Mouse (Mus musculus) hindbrain, embryonic 15.5 days (tissue): ENCODE results near the gene Pml. TPM values are rescaled to one million over a fixed set of nuclear protein-coding genes. Genes with fewer than 3 reads are reported as not detected.
A peak's percentile ranks its signal among the peaks of the same experiment; 100 is the strongest.

Source experiments
- ATAC-seq: fragments of 200-750 bp; cut with Nextera tagmentation; 2 replicates; pipeline ENCODE4 v1.8.0; 2017; ENCODE audit warnings: low read depth, moderate number of reproducible peaks, moderate TSS enrichment; ENCODE audit not compliant: low FRiP score
- H3K27ac ChIP-seq: fragments of 300-500 bp; sonication (generic); replicated peaks from 2 replicates; pipeline ENCODE4 v1.5.1; 2015; ENCODE audit warnings: mild to moderate bottlenecking, inconsistent platforms
- H3K27me3 ChIP-seq: fragments of 300-500 bp; sonication (generic); 2 replicates; pipeline ENCODE4 v1.6.1; 2015; ENCODE audit warnings: control low read depth, inconsistent platforms
- H3K36me3 ChIP-seq: fragments of 300-500 bp; sonication (generic); 2 replicates; pipeline ENCODE4 v1.6.1; 2015; ENCODE audit warnings: control low read depth, inconsistent platforms
- H3K4me1 ChIP-seq: fragments of 300-500 bp; sonication (generic); replicated peaks from 2 replicates; pipeline ENCODE4 v1.6.1; 2015; ENCODE audit warnings: control low read depth, inconsistent platforms
- H3K4me2 ChIP-seq: fragments of 300-500 bp; sonication (generic); 2 replicates; pipeline ENCODE4 v1.6.1; 2015; ENCODE audit warnings: moderate library complexity, mild to moderate bottlenecking, inconsistent platforms
- H3K4me3 ChIP-seq: fragments of 300-500 bp; sonication (generic); 2 replicates; pipeline ENCODE4 v1.5.1; 2015; ENCODE audit warnings: mild to moderate bottlenecking, inconsistent platforms
- H3K9ac ChIP-seq: fragments of 300-500 bp; sonication (generic); 2 replicates; pipeline ENCODE4 v1.6.1; 2015; ENCODE audit warnings: inconsistent platforms
- H3K9me3 ChIP-seq: fragments of 300-500 bp; sonication (generic); 2 replicates; pipeline ENCODE4 v1.6.1; 2016; ENCODE audit warnings: control low read depth, inconsistent platforms
- WGBS: fragments of 180-500 bp; shearing (Covaris S2); methylation state at CpG from one replicate; pipeline ENCODE4 v1.1.7; 2015; 5-methylcytosine and 5-hydroxymethylcytosine counted together
- polyA plus RNA-seq: library from polyadenylated mRNA; unstranded; fragments of >200 nt; fragmentation: Nextera tagmentation; extraction: Ambion mirVana; gene quantifications from 2 replicates; pipeline ENCODE4 v1.2.1, GENCODE M21; 2015

Pml gene
- polyA plus RNA-seq, 1 experiment from 2014 or later = 4.3 TPM

DNA sequence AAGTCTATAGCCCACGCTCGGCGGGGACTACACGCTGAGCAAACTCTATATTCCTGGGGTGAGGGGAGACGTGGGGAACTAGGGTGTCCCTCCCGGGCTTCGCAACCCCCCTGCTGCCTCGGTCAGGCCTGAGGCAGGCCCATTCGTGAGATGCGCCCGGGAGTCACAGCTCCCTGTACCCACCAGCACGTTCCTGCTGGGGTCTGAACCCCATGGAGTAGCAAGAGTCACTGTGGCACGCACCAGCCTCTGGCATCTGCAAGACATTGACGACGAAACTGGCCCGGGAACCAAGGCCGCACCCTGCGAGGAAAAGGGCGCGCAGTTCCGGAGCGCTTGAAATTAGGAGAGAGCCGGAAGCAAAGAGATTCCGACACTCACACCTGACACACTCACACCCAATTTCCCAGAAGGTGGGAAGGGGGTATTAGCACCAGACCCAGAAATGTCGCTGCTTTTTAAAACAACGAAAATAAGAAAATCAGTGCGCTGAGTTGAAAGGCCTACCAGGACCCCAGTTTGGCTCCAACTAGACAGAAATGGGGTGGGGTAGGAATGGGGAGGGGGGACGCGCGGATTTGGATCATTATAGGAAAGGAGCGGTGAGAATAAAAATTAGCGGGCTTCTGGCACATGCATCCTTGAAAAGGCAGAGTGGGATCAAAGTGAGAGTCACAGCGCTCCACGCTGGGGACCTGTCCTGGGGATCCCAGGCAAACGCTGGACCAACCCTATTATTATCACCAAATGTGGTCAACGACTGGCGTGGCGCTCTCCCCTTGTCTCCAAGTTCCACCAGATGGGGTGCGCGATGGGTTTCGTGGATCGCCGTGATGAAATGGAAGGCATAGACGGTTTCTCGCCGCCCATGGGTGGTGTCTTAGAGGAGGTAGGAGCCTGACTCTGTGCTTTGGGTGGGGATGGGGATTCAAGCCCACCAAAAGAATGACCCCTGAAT is 52.7 kb downstream of the Pml start:
- Histone ChIP-seq H3K4me3 (peak overlapping the region; percentile 35), H3K4me1 (peaks cover 57% of the 10 kb centered on the region)
- ATAC-seq = no peak

DNA sequence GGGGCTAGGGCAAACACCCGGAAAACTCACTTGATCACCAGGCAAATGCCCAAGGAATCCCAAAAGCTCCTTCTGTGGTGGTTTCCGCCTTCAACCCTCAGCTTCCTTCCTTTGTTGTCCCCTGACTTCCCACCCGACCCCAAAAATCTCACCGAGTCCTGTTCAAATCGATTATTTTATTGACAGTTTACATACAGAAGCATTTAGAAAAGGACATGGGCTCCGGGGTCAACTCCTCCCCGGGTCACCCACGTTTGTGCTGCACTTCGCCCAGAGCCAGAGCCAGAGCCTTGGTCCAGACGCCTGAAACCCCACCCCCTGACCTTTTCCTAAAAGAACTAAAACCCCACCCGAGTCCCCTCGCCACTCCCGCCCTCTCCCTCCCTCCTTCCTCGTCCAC is 53.4 kb downstream of the Pml start:
- H3K9me3 ChIP-seq = no peaks in the 10 kb centered on the region
- H3K9ac ChIP-seq = peak overlapping the region; percentile 22
- peaks cover 49% of the 10 kb centered on the region for H3K4me1 ChIP-seq
- H3K27me3 ChIP-seq = peaks cover 62% of the 10 kb centered on the region
- 3% methylated on average over 14 of the region's 14 CpGs for WGBS
- H3K27ac ChIP-seq = no peak overlapping the region
- H3K4me3 ChIP-seq = peak overlapping the region; percentile 35
- peak overlapping the region; percentile 64 for H3K4me2 ChIP-seq
- no peaks in the 10 kb centered on the region for H3K36me3 ChIP-seq
- no peak for ATAC-seq

More for the DNA sequence above, 52.7 kb downstream of the Pml start:
- H3K27ac ChIP-seq = peak overlapping the region; percentile 1; the same call in 1 of the 2 replicates
- no peaks in the 10 kb centered on the region for H3K36me3 ChIP-seq
- peaks cover 67% of the 10 kb centered on the region for H3K27me3 ChIP-seq
- no peaks in the 10 kb centered on the region for H3K9me3 ChIP-seq
- H3K9ac ChIP-seq = peak overlapping the region; percentile 22
- H3K4me2 ChIP-seq = peak overlapping the region; percentile 64
- 2% methylated on average over 46 of the region's 46 CpGs for WGBS

GRCm38 (mm10) chr9:58195671-58196070 is 53.9 kb downstream of the Pml start:
- 0% methylated on average over 1 of the region's 1 CpGs for WGBS
- peak overlapping the region; percentile 64 for H3K4me2 ChIP-seq
- ATAC-seq = no peak
- peaks cover 58% of the 10 kb centered on the region for H3K27me3 ChIP-seq
- no peak overlapping the region for H3K27ac ChIP-seq
- no peaks in the 10 kb centered on the region for H3K36me3 ChIP-seq
- peaks cover 45% of the 10 kb centered on the region for H3K4me1 ChIP-seq
- peak overlapping the region; percentile 35; the same call in 1 of the 2 replicates for H3K4me3 ChIP-seq
- no peaks in the 10 kb centered on the region for H3K9me3 ChIP-seq
- H3K9ac ChIP-seq = peak overlapping the region; percentile 22; the same call in 1 of the 2 replicates

GRCm38 (mm10) chr9:58194222-58194621 is 55.4 kb downstream of the Pml start:
- Histone ChIP-seq H3K9ac (no peak overlapping the region), H3K27ac (no peak overlapping the region), H3K4me3 (no peak overlapping the region), H3K4me2 (no peak overlapping the region), H3K27me3 (peaks cover 43% of the 10 kb centered on the region), H3K9me3 (no peaks in the 10 kb centered on the region), H3K36me3 (no peaks in the 10 kb centered on the region), H3K4me1 (peaks cover 34% of the 10 kb centered on the region)
- ATAC-seq = no peak
- WGBS = 65% methylated on average over 9 of the region's 9 CpGs

- H3K9me3 ChIP-seq = no peaks in the 10 kb centered on the region
- WGBS = 71% methylated on average over 6 of the region's 6 CpGs
- no peak overlapping the region for H3K4me3 ChIP-seq
- no peak overlapping the region for H3K27ac ChIP-seq
- H3K4me2 ChIP-seq = no peak overlapping the region
- no peaks in the 10 kb centered on the region for H3K27me3 ChIP-seq
- ATAC-seq = no peak
- no peaks in the 10 kb centered on the region for H3K36me3 ChIP-seq
- H3K9ac ChIP-seq = no peak overlapping the region
- H3K4me1 ChIP-seq = no peaks in the 10 kb centered on the region
Measured at GRCm38 (mm10) chr9:58184456-58184855, 65.1 kb downstream of the Pml start.

- H3K27ac ChIP-seq = no peak overlapping the region
- WGBS = 94% methylated on average over 2 of the region's 2 CpGs
- no peaks in the 10 kb centered on the region for H3K9me3 ChIP-seq
- H3K4me2 ChIP-seq = no peak overlapping the region
- ATAC-seq = no peak
- H3K27me3 ChIP-seq = no peaks in the 10 kb centered on the region
- H3K4me3 ChIP-seq = no peak overlapping the region
- no peak overlapping the region for H3K9ac ChIP-seq
- no peaks in the 10 kb centered on the region for H3K4me1 ChIP-seq
- no peaks in the 10 kb centered on the region for H3K36me3 ChIP-seq
Measured at GRCm38 (mm10) chr9:58179390-58179789, 70.2 kb downstream of the Pml start.

- H3K4me1 ChIP-seq = no peaks in the 10 kb centered on the region
- H3K4me3 ChIP-seq = no peak overlapping the region
- H3K27me3 ChIP-seq = no peaks in the 10 kb centered on the region
- H3K4me2 ChIP-seq = no peak overlapping the region
- ATAC-seq = no peak
- H3K36me3 ChIP-seq = no peaks in the 10 kb centered on the region
- 0 out of 2 replicates have a peak overlapping the region, but pooled peaks have one; percentile 18 for H3K27ac ChIP-seq
- no peak overlapping the region for H3K9ac ChIP-seq
- H3K9me3 ChIP-seq = no peaks in the 10 kb centered on the region
- WGBS = 46% methylated on average over 4 of the region's 4 CpGs
Measured at GRCm38 (mm10) chr9:58177165-58177564, 72.4 kb downstream of the Pml start.

- no peak for ATAC-seq
- H3K9me3 ChIP-seq = no peaks in the 10 kb centered on the region
- no peak overlapping the region for H3K4me2 ChIP-seq
- 61% methylated on average over 5 of the region's 5 CpGs for WGBS
- H3K4me3 ChIP-seq = no peak overlapping the region
- H3K27me3 ChIP-seq = no peaks in the 10 kb centered on the region
- H3K36me3 ChIP-seq = no peaks in the 10 kb centered on the region
- no peaks in the 10 kb centered on the region for H3K4me1 ChIP-seq
- H3K9ac ChIP-seq = no peak overlapping the region
- H3K27ac ChIP-seq = no peak overlapping the region
Measured at GRCm38 (mm10) chr9:58175745-58176487, 73.7 kb downstream of the Pml start.

- Histone ChIP-seq H3K9me3 (no peaks in the 10 kb centered on the region), H3K4me3 (no peak overlapping the region), H3K4me2 (no peak overlapping the region), H3K4me1 (no peaks in the 10 kb centered on the region), H3K27me3 (no peaks in the 10 kb centered on the region), H3K27ac (no peak overlapping the region), H3K9ac (no peak overlapping the region), H3K36me3 (no peaks in the 10 kb centered on the region)
- peak; percentile 34; the same call in 1 of the 2 replicates for ATAC-seq
- 29% methylated on average over 5 of the region's 5 CpGs for WGBS
Measured at GRCm38 (mm10) chr9:58174818-58175251, 74.8 kb downstream of the Pml start.

DNA sequence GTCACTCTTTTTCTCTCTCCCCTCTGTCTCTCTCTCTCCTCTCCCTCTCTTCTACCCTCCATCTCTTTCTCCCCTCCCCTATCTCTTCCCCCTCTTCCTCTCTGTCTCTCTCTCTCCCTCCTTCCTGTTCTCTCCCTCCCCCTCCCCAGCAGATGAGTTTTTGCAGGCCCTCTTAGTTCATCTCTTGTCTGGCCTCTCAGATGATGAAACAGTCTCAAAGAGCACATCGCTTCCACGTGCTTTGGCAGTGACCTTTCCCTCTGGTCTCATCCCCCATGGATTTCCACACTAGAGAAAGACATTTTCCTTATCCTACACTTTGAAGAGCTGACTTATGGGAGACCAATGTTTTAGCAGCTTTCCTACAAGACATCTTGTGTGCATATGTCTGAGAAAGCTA is 76.7 kb downstream of the Pml start:
- H3K4me2 ChIP-seq = no peak overlapping the region
- WGBS = 70% methylated on average over 2 of the region's 2 CpGs
- no peaks in the 10 kb centered on the region for H3K9me3 ChIP-seq
- no peak overlapping the region for H3K27ac ChIP-seq
- no peaks in the 10 kb centered on the region for H3K27me3 ChIP-seq
- no peak for ATAC-seq
- H3K36me3 ChIP-seq = no peaks in the 10 kb centered on the region
- no peak overlapping the region for H3K4me3 ChIP-seq
- no peaks in the 10 kb centered on the region for H3K4me1 ChIP-seq
- H3K9ac ChIP-seq = no peak overlapping the region

DNA sequence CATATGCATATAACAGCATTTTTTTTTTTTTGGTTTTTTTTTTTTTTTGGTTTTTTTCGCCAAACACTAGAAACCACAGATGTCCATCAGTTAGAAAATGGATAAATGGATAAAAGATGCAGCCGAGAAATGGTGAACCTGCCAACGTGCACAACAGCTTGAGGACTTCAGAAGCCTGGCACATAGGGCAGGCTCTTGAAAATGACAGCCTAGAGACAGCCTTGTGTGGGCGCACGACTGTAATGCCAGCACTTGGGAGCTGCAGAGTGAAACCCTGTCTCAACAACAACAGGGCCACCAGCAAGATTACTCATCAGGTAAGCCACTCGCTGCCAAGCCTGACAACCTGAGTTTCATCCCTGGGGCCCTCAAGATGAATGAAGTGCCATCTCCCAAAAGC is 80.2 kb downstream of the Pml start:
- ATAC-seq = no peak
- 78% methylated on average over 6 of the region's 6 CpGs for WGBS

GRCm38 (mm10) chr9:58168880-58169279 is 80.7 kb downstream of the Pml start:
- Histone ChIP-seq H3K9ac (no peak overlapping the region), H3K27me3 (no peaks in the 10 kb centered on the region), H3K4me1 (no peaks in the 10 kb centered on the region), H3K36me3 (no peaks in the 10 kb centered on the region), H3K27ac (no peak overlapping the region), H3K9me3 (no peaks in the 10 kb centered on the region), H3K4me3 (no peak overlapping the region), H3K4me2 (no peak overlapping the region)
- WGBS = 70% methylated on average over 3 of the region's 3 CpGs
- no peak for ATAC-seq

More for the DNA sequence above, 80.2 kb downstream of the Pml start:
- Histone ChIP-seq H3K9ac (no peak overlapping the region), H3K27me3 (no peaks in the 10 kb centered on the region), H3K4me3 (no peak overlapping the region), H3K4me2 (no peak overlapping the region), H3K4me1 (no peaks in the 10 kb centered on the region), H3K36me3 (no peaks in the 10 kb centered on the region), H3K9me3 (no peaks in the 10 kb centered on the region), H3K27ac (no peak overlapping the region)
